Mouse (Mus musculus) E14TG2a.4 (cell line): Measurements from ENCODE around the gene Rab43.

Experiments
- H3K27me3 ChIP-seq: 2 replicates; pipeline ENCODE4 v1.6.1; 2014; ENCODE audit warnings: low read length, control low read depth; ENCODE audit not compliant: insufficient read depth
- H3K36me3 ChIP-seq: 2 replicates; pipeline ENCODE4 v1.6.1; 2014; ENCODE audit warnings: low read length, control low read depth; ENCODE audit not compliant: insufficient read depth
- H3K4me1 ChIP-seq: replicated peaks from 2 replicates; pipeline ENCODE4 v1.6.1; 2014; ENCODE audit warnings: low read depth, low read length, control low read depth
- H3K4me3 ChIP-seq: replicated peaks from 2 replicates; pipeline ENCODE4 v1.5.1; 2014; ENCODE audit warnings: mild to moderate bottlenecking, low read length
- H3K9me3 ChIP-seq: 2 replicates; pipeline ENCODE4 v1.6.1; 2014; ENCODE audit warnings: low read length, control low read depth
- CTCF ChIP-seq: conservative IDR thresholded peaks from 2 replicates; pipeline ENCODE4 v1.5.1; 2014; ENCODE audit warnings: low read length
- NANOG ChIP-seq: IDR thresholded peaks from 2 replicates; pipeline ENCODE4 v1.6.1; 2014; ENCODE audit warnings: borderline replicate concordance, low read length, mixed read lengths
- POU5F1 ChIP-seq: IDR thresholded peaks from 2 replicates; pipeline ENCODE4 v1.6.1; 2014; ENCODE audit warnings: low read length, borderline replicate concordance

The Rab43 gene

DNA sequence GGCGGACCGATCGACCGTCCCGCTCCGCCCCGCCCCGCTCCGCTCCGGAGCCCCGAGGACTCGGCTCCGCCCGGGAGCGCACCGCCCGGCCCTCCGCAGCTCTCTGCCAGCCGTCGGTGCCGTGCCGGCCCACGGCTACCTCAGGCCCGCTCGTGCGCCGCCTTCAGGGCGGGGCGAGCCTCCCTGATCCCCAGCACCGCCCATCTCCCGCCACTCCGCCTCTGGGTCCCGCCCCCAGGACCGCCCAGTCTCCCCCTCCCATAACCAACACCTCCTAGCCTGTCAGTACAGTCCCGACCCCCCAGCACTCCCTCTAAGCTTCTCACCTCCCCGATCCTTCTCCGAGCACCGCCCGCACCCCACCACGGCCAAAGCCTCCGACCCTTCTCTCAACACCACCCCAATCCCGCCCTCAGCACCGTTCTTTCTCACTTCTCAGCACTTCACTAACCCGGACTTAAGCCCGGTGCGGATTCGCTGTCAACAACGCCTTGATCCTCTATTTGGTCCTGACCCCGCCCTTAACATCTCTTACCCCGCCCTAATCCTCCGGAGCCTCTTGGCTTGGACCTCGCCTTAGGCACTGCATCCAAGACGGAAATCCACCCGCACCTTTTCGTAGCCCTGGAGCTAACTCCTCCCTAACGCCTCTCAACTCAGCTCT lies at the start of gene Rab43:
Gene Rab43 (minus strand): TSS at position 490 of the 664 bp plus-strand sequence.
- H3K27me3 ChIP-seq = peaks cover 23% of the 10 kb centered on the region
- no peaks in the 10 kb centered on the region for H3K9me3 ChIP-seq
- H3K4me3 ChIP-seq = peak within 1 kb of the TSS; percentile 90
- H3K36me3 ChIP-seq = peaks cover 39% of the 10 kb centered on the region
- peaks cover 25% of the 10 kb centered on the region for H3K4me1 ChIP-seq
- no peak for TF ChIP-seq NANOG
- no peak for TF ChIP-seq CTCF
- TF ChIP-seq POU5F1 = no peak

DNA sequence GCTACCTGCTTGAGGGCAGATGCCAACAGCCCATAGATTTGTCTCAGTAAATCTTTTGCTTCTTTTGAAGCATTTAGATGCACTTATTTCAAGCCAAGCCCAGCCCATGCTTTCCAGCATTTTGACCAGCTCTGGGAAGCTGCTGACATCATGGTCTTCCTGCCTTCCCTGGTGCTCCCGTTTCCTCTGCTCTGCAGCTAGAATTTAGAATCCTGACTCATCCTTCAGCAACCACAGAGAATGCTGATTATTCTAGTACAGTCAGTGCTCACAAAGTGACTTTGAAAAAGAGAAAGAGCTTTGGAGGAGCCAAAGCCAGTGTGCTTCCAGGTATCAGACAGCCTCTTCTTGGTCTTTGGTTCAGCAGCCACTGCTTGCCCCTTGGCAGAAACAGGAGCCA lies 45.1 kb upstream of the Rab43 start:
- peaks cover 27% of the 10 kb centered on the region for H3K4me1 ChIP-seq
- H3K27me3 ChIP-seq = no peaks in the 10 kb centered on the region
- TF ChIP-seq POU5F1 (no peak), CTCF (no peak), NANOG (no peak)
- no peaks in the 10 kb centered on the region for H3K9me3 ChIP-seq
- no peak overlapping the region for H3K4me3 ChIP-seq
- H3K36me3 ChIP-seq = no peaks in the 10 kb centered on the region

DNA sequence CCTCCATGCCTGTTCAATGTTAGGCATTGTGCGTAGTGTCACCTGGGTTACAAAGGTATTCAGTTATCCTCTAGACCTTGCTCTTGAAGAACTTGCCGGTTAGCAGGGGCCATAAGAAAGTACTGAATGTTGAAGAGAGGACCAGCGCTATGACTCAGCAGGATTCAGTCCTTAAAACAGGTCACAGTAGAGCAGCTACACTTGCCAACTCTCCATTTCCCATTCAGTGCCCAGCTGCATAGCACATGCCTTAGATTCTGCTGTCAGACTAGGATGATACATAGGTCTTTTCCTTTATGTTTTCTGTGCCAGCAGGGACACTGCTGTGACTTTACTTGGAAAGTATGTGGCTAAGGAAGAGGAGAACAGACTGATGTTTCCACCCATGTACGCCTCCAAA lies 41.5 kb upstream of the Rab43 start:
- Histone ChIP-seq H3K4me1 (peaks cover 45% of the 10 kb centered on the region), H3K4me3 (no peak overlapping the region), H3K36me3 (peaks cover 9% of the 10 kb centered on the region), H3K27me3 (no peaks in the 10 kb centered on the region), H3K9me3 (no peaks in the 10 kb centered on the region)
- TF ChIP-seq CTCF (no peak), POU5F1 (no peak), NANOG (no peak)

GRCm38 (mm10) chr6:87851871-87852270 lies 39.9 kb upstream of the Rab43 start:
- Histone ChIP-seq H3K27me3 (no peaks in the 10 kb centered on the region), H3K9me3 (no peaks in the 10 kb centered on the region), H3K4me3 (peak overlapping the region; percentile 99), H3K36me3 (peaks cover 25% of the 10 kb centered on the region), H3K4me1 (peaks cover 60% of the 10 kb centered on the region)
- TF ChIP-seq POU5F1 (no peak), CTCF (no peak), NANOG (no peak)

DNA sequence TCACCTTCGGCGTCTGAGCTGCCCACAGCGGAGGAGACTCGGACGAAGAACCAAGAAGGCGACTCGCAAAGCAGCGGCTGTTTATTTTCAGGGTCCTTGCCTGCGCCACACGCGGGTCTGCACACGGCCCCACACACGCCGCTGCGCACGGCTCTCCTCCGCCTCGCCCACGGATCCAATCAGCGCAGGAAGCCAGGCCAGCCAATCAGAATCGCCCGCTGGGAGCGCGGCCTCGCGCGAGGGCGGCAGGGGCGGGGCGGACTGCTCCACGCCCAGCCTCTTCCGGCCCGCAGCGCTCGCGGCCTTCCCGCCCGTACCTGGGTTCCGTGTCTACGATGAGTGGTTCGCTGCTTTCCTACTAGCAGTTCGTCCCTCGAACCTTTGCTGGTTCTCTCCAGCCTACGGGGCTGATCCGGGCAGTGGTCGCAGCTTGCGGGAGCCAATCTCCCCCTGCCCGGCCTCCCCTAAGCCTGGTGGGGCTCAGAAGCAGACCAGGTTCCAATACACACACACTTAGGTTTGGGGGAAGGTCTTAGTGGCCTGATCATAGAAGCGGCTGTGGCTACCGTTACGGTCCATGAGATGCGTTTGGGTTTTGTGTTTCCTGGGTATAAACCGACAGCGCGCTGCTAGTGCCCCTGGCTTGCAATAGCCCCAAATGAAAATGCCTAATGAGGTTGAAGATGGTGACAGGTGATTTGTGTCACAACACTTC lies 39.1 kb upstream of the Rab43 start, which contains the start of gene Cnbp:
Gene Cnbp (minus strand): TSS at position 207 of the 715 bp plus-strand sequence.
- H3K27me3 ChIP-seq = no peaks in the 10 kb centered on the region
- peaks cover 33% of the 10 kb centered on the region for H3K36me3 ChIP-seq
- peak within 1 kb of the TSS; percentile 99 for H3K4me3 ChIP-seq
- peaks cover 68% of the 10 kb centered on the region for H3K4me1 ChIP-seq
- H3K9me3 ChIP-seq = no peaks in the 10 kb centered on the region
- no peak for TF ChIP-seq NANOG
- no peak for TF ChIP-seq POU5F1
- no peak for TF ChIP-seq CTCF

DNA sequence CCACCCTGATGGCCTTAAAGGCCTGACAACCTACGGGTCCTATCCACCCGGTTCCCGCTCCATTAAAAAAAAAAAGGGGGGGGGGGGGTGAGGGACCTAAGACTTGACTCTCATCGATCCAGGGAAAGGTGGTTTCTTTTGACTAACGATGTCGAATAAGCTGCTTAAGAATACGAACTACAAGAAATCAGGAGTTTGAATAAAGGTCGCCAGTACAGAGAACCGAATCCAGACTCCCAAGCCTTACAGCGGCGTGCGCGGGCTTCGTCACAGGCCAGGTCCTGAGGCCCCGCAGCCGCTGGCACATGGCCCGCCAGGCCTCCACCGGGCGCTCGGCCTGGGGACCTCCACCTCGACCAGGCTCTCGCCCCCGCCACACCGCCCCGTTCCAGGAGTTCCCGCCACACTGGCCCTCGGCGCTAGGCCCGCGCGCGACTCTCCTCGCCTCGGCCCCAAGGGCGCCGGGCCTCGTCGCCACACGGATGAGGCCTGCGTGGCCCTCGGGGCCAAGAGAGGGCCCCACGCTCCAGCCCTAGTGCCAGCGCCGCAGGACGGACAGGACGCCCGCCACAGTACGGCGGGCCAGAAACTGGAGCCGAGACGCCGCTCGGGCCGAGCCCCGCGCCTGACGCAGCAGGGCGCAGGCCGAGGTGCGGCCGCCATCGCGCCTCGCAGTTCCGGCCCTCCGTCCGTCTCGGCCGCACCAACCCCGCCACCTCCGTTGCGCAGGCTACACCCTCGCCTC lies 38.4 kb upstream of the Rab43 start:
- H3K9me3 ChIP-seq = no peaks in the 10 kb centered on the region
- H3K4me3 ChIP-seq = peak overlapping the region; percentile 99
- peaks cover 40% of the 10 kb centered on the region for H3K36me3 ChIP-seq
- peaks cover 73% of the 10 kb centered on the region for H3K4me1 ChIP-seq
- no peaks in the 10 kb centered on the region for H3K27me3 ChIP-seq
- TF ChIP-seq POU5F1 (no peak), CTCF (no peak), NANOG (no peak)

GRCm38 (mm10) chr6:87849780-87850154 lies 37.8 kb upstream of the Rab43 start:
- Histone ChIP-seq H3K9me3 (no peaks in the 10 kb centered on the region), H3K27me3 (no peaks in the 10 kb centered on the region), H3K4me1 (peaks cover 77% of the 10 kb centered on the region), H3K36me3 (peaks cover 46% of the 10 kb centered on the region), H3K4me3 (peak overlapping the region; percentile 99)
- TF ChIP-seq POU5F1 (no peak), CTCF (no peak), NANOG (no peak)

DNA sequence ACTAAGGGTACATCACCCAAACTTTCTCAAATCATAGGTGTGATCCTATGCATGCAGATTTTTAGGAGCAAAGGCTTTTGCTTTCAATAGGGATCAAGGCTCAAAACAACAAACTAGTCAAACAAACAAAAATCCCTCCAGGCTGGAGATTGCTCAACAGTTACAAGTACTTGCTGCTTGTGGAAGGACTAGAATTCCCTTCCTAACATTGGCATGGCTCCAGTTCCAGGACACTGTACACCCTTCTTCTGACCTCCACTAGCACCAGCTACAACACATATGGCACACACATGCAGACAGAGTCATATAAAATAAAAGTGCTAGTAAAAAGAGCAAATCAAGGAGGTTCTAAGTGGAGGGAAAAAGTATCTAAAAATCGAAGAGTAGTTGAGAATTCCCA lies 34.8 kb upstream of the Rab43 start:
- peaks cover 66% of the 10 kb centered on the region for H3K4me1 ChIP-seq
- peak overlapping the region; percentile 99 for H3K4me3 ChIP-seq
- TF ChIP-seq CTCF (no peak), NANOG (no peak), POU5F1 (no peak)
- H3K27me3 ChIP-seq = no peaks in the 10 kb centered on the region
- no peaks in the 10 kb centered on the region for H3K9me3 ChIP-seq
- peaks cover 75% of the 10 kb centered on the region for H3K36me3 ChIP-seq
